25 mouse cellular contexts compared by ENCODE assay signal in the genomic region with DNA sequence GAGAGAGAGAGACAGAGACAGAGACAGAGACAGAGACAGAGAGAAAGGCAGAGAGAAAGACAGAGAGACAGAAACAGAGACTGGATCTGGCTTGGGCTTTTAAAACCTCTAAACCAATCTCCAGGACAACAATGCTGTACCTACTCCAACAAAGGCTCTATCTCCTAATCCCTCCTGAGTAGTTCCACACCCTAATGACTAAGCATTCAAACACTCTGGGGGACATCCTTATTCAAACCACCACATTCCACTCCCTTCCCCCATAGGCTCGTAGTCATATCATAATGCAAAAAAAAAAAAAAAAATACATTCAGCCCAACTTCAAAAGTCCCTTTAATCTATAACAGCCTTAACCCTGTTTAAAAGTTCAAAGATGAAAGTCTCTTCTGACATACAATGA.
"Had no signal": no experiment of that assay in that cellular context is flagged by ENCODE, and none has a peak within 500 bp of the region (broad histone marks: within the 10 kb centered on the region; RNA-seq: fewer than 3 reads in every experiment).

No protein-coding gene starts in this region.

- H3K36me3 ChIP-seq: heart, embryonic 10.5 days; heart, embryonic 12.5 days; hindbrain, embryonic 10.5 days; hindbrain, embryonic 12.5 days; intestine, embryonic 15.5 days; limb, embryonic 10.5 days; limb, embryonic 12.5 days; liver, embryonic 13.5 days; liver, embryonic 15.5 days had no signal

- H3K4me3 ChIP-seq: heart, embryonic 10.5 days; heart, embryonic 12.5 days; hindbrain, embryonic 10.5 days; hindbrain, embryonic 12.5 days; intestine, embryonic 15.5 days; layer of hippocampus, adult 2 months; left cerebral cortex, adult 2 months; limb, embryonic 10.5 days; limb, embryonic 12.5 days; liver, embryonic 13.5 days; liver, embryonic 15.5 days had no signal

- DNase-seq: gastrocnemius, postnatal 14 days; gastrocnemius, postnatal 36 days; heart, adult 18-20 months; heart, postnatal 10 days; heart, postnatal 4 days; kidney, adult 18-20 months; kidney, adult 8-10 months; kidney, postnatal 10 days; kidney, postnatal 25 days; kidney, postnatal 4 days; liver; liver, embryonic 13.5 days had no signal

- ATAC-seq: hindbrain, embryonic 16.5 days; inflammation-experienced regulatory T-cells, adult 6 months; intestine, embryonic 15.5 days; intestine, postnatal 0 days had no signal

- H3K27me3 ChIP-seq: heart, embryonic 12.5 days; hindbrain, embryonic 12.5 days; intestine, embryonic 15.5 days; limb, embryonic 12.5 days; liver, embryonic 13.5 days; liver, embryonic 15.5 days had no signal
